Mouse (Mus musculus) neutrophil, adult 59 days (primary cell): ENCODE measurements around the gene Mup15. TPM values are rescaled to one million over a fixed set of nuclear protein-coding genes. Genes with fewer than 3 reads are reported as not detected.

ENCODE experiments used
- total RNA-seq, 2 experiments: library from RNA; stranded (reverse); gene quantifications; 1 replicate in 1 of 2; 2 replicates in 1 of 2; pipeline ENCODE4 v1.2.4; 2023

Gene Mup15
- not detected for total RNA-seq

DNA sequence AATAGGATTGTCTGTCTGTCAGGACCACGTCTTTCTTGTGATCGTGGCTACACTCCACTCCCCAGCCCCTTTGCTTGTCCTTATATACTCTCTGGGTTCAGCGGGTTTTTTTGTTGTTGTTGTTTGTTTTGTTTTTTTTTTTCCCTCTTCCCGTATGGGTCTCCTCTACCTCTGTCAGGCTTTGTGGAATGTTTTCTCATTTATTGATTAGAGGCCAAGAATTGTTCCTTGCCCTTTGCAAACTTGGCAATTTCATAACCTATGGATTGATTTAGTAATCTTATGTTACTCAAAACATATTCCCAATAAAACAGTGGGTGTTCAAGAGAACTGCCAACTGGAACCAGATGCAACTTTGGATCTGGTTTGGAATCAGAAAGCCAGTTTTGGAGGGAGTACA lies at the start of gene Mup15:
Gene Mup15 (minus strand): TSS at position 101 of the 400 bp plus-strand sequence.

Other genes with a start within 250 kb of the Mup15 start
- gene Mup13, start 211.5 kb downstream of the Mup15 start, total RNA-seq = not detected
- gene Mup14, start 135.7 kb downstream of the Mup15 start, total RNA-seq = not detected
- not detected for gene Mup16, start 79.8 kb upstream of the Mup15 start, total RNA-seq
- gene Mup17, start 156.1 kb upstream of the Mup15 start, total RNA-seq = not detected
- gene Mup18, start 234.4 kb upstream of the Mup15 start, total RNA-seq = not detected